Mouse (Mus musculus) WW6 (cell line): ENCODE results near the gene Il4.

Experiments
- DNase-seq: peaks from one replicate; pipeline ENCODE4 v3.0.0-alpha.2; 2013; ENCODE audit warnings: low read depth, low spot score

The Il4 gene

GRCm38 (mm10) chr11:53618619-53619198 is at the start of gene Il4:
Gene Il4, minus strand, starts transcription at chr11:53618669.
- no peak for DNase-seq

GRCm38 (mm10) chr11:53664091-53664490 is 45.6 kb upstream of the Il4 start:
- no peak for DNase-seq

GRCm38 (mm10) chr11:53662794-53663674 is 44.6 kb upstream of the Il4 start:
- no peak for DNase-seq

GRCm38 (mm10) chr11:53657828-53658227 is 39.4 kb upstream of the Il4 start:
- DNase-seq, result no peak

- no peak for DNase-seq
Observed at GRCm38 (mm10) chr11:53657381-53657780, 38.9 kb upstream of the Il4 start.

- DNase-seq, result no peak
Observed at GRCm38 (mm10) chr11:53656558-53657202, 38.2 kb upstream of the Il4 start.

- no peak for DNase-seq
Observed at GRCm38 (mm10) chr11:53655043-53655442, 36.6 kb upstream of the Il4 start.

GRCm38 (mm10) chr11:53652427-53652826 is 34.0 kb upstream of the Il4 start:
- DNase-seq, result no peak

- no peak for DNase-seq
Observed at GRCm38 (mm10) chr11:53651441-53651840, 33.0 kb upstream of the Il4 start.

- no peak for DNase-seq
Observed at GRCm38 (mm10) chr11:53644017-53644416, 25.5 kb upstream of the Il4 start.

GRCm38 (mm10) chr11:53642744-53643279 is 24.3 kb upstream of the Il4 start:
- no peak for DNase-seq

GRCm38 (mm10) chr11:53637803-53638260 is 19.4 kb upstream of the Il4 start:
- DNase-seq, result no peak

GRCm38 (mm10) chr11:53637046-53637802 is 18.8 kb upstream of the Il4 start:
- DNase-seq, result no peak

- DNase-seq, result no peak
Observed at GRCm38 (mm10) chr11:53636183-53636646, 17.7 kb upstream of the Il4 start.

GRCm38 (mm10) chr11:53635590-53636182 is 17.2 kb upstream of the Il4 start:
- no peak for DNase-seq

- DNase-seq, result no peak
Observed at GRCm38 (mm10) chr11:53634556-53634955, 16.1 kb upstream of the Il4 start, which contains the start of gene Il13. Gene Il13, minus strand, starts transcription at chr11:53634702.

GRCm38 (mm10) chr11:53633644-53634043 is 15.2 kb upstream of the Il4 start:
- no peak for DNase-seq

- DNase-seq, result no peak
Observed at GRCm38 (mm10) chr11:53632122-53632733, 13.8 kb upstream of the Il4 start.

GRCm38 (mm10) chr11:53627859-53628258 is 9.4 kb upstream of the Il4 start:
- DNase-seq, result peak; percentile 63

- no peak for DNase-seq
Observed at GRCm38 (mm10) chr11:53626802-53627373, 8.4 kb upstream of the Il4 start.
